Mouse (Mus musculus): Measurements from ENCODE around the gene Card10.
A peak's percentile ranks its signal among the peaks of the same experiment; 100 is the strongest.

Card10 gene

DNA sequence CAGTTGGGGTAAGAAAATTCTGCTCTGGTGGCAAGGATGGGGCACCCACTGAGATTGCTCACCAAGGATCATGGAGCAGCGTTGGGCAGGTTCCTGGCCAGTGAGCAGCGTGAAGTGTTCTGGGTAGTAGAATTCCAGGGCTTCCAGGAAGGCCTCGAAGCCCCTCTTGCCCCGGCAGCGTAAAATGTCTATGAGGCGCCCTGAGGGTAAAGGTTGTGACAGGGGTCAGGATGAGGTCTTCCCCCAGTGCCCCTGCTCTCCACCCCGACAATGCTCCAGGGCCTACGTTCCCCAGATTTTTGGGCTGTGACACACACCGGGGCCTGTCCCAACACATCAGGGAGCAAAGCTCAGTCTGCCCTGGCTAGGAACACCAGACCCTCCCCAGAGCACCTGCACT is 1.3 kb downstream of the Card10 start:
- DNase-seq: no peak

DNA sequence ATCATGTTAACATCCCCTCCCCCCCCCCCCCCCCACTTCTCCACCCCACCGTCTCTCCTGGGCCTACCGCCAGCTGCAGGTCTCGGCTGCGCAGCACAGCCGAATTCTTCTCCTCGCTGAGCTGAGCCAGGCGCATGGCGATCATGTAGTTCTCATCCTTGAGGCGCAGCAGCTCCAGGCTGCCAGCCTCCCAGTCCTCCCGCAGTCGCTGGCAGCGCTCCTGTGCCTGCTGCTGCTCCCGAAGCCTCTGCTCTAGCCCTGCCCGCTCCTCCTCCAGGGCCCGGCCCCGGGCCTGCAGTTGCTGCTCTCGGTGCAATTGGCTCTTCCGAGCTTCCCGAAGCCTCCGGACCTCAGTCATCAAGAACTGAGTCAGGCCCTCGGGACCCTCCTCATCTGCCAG is 3.8 kb downstream of the Card10 start:
- DNase-seq: no peak

DNA sequence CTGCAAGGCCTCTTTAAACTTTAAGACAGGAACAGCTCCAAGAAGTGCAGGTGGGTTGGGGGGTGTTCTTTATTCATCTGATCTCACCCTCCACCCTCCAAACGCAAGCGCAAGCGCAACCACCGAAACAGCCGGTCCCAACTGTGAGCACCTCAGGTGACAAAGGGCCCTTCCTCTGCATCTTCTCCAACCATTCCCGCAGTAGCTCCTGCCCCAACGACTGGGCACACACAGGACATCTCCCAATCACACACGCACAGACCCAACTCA is 5.8 kb downstream of the Card10 start:
- peak in 1 of 2 experiments; percentile 51 for DNase-seq

DNA sequence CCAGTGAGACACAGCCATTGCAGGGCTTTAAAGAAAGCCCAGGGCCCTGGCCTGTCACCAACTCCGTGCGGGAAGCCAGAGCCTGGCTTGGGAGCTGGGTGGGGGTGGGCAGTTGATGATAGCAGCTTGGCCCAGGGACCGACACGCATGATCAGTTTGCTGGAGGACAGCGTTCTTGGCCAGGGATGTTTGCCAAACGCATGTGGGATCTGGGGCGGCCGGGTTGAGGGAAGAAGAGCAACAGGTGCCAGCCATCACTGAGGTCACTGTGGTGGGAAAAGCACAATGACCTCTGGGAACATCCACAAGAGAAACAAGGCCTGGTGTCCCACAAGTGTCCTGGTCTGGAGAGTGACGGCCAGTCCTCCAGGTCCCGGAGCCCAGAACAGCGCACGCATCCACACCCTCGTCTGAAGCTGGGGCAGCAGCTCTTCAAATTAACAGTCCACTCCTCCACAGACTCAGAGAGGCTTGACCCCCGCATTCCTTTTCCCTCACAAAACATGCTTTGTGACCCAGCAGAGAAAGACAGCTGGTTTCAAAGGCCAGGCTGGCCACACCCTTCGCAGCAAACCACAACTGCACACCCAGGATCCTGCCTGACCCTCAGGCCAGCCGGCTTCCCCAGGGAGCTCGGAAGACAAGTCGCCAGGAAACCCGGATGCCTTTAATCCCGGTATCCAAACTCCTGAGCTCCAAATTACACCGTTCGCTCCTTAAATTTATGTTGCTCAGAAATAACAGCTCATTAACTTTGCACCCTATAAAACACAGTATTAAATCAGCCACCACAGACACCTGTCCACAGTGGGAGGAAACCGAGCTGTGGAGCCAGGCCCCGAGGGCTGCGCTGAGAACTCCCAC is 6.4 kb downstream of the Card10 start:
- DNase-seq: no peak

DNA sequence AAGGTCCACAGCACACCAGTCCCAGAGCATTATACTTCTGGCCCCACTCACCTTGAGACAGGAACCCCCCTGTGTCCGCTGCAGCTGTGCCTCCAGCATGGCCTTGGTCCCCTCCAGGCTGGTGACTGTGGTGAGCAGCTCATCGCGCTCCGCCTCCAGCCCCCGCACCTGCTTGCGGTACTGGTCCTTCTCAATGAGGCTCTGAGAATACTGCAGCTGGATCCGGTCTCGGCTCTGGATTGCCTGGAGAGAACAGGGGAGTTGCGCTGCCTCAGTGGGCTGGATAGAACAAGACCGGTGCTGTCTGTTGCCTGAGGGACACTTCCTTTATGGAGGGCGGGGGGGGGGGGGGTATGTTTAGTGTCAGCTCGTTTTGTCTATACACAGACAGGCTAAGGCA is 11.9 kb downstream of the Card10 start:
- no peak for DNase-seq

DNA sequence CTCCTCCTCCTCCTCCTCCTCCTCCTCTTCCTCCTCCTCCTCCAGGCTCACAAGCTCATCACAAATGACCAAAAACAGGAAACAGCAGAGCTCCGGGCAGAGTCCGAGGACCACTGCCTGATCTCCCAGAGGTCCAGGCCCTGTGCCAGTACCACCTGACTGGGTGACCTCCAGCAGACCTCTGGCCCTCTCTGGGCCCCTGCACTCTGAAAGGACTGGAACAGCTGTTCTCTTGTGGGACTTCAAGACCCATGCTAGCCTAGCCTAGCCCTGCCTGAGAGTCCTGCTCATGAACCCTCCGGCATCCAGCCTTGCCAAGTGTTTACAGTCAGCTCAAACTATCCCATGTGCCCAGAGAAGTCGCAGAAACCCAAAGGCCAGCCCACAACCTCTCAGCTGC is 12.4 kb downstream of the Card10 start:
- no peak for DNase-seq

DNA sequence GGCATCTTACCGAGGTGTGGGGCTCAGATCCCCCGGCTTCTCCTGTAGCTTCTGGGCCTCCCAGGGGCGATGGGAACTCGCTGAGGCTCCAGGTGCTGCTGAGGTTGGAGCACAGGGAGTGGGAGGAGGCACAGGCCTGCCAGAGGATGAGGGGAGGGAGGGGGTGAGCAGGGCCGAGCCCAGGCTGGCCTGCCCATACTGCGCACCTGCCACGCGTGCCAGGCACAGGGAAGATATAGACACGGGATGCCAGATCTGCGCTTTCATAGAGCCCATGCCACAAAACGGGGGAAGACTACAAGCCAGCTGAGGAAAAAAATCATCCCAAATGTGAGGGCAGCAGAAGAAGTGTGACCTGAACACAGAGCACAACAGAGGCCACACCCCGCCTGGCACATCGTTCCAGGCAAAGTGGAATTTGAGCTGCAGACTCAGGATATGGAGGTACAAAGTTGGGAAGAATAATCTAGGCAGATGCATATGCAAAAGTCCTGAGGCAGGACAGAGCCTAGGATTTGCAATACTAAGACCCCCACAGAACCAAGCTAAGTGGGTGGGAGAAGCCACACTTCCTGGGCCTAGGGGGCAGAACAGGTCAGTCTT is 13.0 kb downstream of the Card10 start:
- no peak for DNase-seq

DNA sequence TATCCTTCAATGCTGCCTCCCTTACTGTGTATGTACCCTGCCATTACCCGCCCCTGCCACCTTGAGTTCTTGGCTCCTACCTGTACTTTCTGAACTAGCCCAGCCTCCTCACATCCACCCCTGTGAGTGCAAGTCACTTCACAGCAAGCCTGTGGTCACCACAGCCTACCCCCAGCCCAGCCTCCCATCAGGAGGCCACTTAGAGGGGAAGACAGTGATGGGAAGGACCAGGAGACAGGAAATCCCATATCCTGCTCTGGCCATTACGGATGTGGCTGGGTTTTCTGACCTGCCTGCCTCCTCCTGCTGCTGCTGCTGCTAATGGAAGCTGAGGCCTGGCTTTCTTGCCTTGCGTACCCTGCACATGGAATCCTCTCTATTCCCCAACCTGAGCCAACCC is 14.8 kb downstream of the Card10 start:
- no peak for DNase-seq

DNA sequence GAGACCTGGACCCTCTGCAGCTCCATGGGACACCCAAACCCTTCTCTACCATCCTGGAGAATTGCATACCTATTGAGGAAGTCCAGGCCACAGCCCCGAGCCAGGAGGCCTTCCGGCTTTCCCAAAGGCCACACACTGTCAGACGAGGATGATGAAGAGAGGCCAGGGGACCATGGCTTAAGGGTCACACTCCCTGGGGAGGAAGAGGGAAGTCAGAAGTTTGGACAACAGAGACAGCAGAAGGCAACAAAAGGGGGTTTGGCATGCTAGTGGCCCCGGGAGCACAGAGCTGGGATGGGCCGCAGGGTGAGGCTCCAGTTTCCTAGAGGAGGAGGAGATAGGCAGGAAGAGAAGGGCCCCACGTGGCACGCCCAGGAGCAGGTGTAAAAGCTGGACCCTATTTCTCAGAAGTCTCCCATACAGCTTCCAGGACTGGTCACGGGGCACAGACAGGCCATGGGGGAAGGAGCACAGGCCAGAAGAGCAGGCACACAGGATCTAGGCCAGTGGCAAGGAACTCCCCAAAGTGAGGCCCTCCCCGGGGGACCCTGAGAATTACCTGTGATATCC is 15.5 kb downstream of the Card10 start:
- DNase-seq: no peak

DNA sequence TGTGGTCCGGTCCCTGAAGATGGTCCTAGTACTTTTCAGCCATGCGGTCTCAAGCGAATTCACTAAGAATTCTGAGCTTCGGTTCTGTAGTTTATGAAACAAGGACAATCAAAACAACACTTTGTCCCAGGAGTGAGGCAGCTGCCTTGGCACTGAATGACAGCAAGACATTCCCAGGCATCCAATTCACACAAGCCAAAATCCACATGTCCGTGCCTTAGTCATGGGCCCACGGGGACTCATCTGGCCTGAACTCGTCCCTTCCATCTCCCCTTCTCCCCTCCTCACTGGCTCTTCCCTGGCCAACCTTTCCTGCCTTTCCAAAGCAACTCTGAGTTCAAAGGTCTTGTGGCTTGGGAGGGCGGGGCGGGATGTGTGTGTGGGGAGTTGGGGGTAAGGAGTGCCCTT is 16.4 kb downstream of the Card10 start:
- DNase-seq: no peak

DNA sequence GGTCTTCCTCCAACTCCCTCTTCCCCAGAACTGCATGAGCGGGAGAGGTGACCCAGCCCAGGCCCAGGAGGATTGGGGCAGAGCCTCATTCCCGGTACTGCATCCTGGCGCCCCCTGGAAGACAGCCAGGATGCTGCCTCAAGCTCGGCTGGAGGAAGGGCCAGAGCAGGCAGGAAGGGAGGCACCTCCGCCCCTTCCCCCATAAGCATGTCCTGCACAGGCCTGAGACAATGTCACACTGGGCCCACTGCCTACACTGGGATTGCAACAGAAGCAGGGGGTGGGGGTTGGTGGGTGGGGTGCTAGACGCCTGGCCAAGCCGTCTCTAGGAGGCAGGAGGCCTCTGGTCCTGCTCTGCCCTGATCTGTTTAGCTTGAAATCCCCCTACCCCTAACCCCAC is 16.9 kb downstream of the Card10 start:
- DNase-seq: no peak

DNA sequence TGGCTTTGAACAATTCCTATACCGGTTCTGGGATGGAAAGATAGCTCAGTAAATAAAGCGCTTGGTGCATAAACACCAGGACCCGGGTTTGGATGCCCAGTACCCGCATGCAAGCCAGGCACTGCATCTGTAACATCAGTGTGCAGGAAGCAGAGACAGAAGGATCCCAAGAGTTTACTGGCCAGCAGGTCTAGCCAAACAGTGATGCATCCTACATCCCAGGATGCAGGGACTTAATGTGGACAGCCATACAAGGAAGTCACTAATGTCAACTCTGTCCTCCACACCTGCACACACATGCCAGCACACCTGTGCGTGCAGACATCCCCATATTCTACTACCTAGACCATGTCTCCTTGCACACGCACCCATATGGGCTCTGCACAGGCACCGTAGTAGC is 17.6 kb downstream of the Card10 start:
- DNase-seq: no peak

DNA sequence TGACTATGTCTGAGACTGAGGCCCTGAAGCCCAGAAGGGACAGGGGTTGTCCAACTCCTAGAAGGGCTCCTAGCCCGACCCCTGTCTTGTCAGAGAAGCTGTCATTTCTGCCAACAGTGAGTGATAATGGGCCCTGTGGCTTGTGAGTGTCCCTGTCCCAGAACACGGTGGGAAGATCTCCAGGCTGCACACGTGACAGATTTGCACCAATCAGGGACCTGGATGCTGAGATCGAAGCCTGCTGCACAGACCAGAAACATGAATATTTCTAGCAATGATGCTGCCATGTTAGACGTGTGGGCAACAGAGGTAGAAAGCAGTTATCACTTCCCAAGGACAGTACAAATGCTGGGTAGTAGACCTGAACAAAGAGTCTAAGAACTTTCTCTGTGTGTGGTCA is 18.3 kb downstream of the Card10 start:
- DNase-seq: no peak

DNA sequence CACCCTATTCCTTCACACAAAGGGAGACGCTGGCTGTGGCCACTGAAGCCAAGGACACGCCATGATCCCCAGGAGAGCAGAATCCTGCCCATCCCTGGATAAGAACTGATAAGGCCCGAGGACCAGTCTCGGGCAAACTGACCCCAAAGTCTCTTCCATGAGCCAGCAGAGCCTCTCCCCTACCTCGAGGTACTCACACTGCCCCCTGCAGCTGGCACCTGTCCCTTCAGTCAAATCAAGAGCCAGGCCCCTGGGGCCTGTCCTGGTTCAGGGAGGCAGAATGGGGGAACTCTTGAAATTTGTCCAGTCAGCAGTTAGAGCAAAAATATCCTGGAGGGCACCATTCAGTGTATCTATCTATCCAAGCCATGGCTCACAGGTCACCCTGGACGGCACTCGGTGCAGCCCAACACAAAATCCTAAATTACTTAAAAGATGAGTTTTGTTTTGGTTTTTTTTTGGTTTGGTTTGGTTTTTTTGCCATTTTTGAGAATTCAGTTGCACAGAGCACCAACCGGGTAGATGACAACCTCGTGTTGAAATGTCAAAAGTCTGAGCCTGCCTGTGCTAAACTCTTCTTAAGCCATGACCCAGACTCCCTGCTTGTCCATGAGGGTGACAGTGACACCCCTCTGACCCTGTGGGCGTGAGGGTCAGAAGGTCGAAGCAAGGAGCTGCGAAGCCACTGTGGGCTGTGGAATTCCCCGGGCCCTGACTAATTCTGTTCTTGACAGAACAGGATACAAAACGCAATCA is 20.3 kb downstream of the Card10 start:
- DNase-seq: no peak

DNA sequence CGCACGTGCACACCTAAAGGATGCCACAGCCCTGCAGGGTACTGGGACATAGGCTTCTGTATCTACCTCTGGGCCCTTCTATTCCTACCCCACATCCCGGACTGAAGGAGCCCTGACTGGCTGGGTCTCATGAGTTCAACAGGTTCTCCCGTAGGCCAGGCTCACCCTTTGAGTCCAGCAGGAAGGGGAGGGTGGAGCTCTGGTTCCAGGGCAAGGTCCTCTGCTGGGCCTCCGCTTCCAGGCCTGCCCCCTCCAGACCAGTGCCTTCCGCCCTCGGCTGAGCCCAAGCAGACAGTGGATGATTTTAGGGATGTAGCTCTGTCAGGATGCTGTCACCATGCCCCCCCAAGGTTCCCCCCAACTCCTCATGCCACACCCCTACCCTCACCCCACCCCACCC is 21.9 kb downstream of the Card10 start:
- no peak for DNase-seq

DNA sequence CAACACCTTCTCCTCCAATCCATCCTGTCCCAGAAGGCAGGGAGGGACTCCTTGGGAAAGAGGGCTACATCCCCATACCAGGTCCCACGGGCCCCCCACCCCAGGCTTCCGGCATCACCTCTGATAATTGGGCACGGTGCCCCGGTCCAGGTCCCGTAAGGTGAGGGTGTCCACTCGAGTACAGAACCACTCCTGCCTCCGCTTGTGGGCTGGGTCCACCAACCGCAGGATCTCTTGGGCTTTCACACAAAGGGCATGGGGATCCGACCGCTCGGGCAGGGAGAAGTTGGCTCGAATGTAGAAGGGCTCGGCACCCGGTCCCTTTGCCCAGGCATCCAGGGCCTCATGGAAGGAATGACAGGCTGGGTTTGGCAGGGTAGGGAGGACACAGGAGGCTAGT is 22.5 kb downstream of the Card10 start:
- DNase-seq: no peak

DNA sequence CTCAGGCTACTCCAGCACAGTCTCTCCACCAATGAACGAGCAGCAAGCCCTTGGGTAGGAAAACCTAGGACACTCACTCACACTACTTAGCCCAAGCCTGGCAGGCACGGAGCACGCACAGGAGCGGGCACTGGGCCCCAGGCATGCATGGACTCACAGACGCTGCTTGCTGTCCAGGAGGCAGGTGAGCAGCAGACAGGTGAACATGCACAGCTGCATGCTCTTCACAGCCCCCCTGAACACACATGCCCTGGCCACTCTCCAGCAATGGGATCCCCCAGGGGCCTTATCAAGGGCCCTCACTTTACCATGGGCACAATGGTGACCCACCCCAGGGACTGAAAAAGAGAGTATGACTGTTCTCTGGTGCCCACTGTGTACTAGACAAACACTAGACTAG is 23.2 kb downstream of the Card10 start:
- no peak for DNase-seq

DNA sequence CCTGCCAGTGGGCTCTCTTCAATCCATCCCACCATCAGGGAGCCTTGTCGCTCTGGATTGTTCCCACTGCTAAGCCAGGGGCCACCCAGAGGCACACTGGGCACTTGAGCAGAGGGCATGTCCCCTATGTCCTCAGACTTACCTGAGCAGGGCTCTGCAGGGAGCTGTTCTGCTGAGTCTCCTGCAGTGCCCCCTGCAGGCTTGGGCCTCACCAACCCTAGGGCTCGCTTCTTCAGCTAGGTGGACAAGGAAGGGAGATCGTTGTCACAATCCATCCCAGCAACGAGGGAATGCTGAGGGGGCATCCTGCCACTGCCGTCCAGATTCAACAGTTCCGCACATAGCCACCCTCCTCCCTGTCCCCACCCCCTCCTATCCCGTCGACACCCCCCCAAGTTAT is 23.6 kb downstream of the Card10 start:
- DNase-seq: peak; percentile 29 to 45

DNA sequence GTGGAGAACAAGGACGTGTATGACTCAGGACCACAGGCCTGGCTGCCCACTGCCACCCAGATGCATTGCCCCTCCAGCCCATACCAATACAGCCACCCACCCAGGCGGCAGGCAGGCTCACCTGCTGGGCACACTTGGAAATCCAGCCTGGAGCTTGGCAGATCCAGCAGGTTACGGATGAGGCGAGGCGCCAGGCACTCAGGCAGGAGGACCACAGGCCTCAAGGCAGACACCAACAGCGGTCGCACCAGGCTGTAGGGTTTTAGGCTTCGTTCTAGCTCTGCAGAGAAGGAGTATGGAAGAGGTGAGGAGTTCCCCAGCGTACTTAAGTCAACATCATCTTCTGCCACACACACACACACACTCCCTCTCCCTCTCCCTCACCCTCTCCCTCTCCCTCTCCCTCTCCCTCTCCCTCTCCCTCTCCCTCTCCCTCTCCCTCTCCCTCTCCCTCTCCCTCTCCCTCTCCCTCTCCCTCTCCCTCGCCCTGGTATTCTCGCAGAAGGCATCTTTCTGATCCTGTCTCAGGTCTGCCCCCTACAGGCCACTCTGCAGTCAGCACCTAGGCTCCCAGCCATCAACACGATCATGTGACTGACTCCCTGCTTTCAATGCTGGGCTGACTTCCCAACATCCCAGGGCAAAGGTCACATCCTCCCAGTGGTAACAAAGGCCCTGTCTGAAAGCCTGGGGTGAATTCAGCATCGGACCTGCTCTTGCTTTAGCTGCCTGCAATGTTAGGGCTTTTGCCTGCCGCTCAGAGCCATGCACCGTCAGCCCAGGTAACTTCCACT is 24.6 kb downstream of the Card10 start:
- peak; percentile 77 for DNase-seq

DNA sequence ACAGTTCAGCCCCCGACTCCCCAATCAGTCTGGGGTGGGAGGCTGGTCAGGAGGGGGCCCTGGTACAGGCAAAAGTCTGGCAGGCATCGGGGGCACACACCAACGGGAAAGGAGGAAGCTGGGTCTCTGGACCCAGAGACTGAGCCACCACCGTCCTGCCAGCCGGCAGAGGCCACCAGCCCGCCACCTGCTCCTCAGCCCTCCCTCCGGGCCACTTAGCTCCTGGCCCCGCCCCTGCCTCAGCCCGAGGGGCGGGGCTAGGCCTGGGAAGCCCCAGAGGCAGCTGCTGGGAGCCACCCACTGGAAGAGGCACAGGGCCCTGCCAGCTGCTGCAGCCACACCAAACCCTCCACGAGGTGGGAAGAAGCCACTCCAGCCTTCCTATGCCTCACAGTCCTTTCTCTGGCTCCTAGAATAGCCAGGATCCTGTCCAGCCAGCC is 29.5 kb downstream of the Card10 start, which contains the start of gene Mfng:
Gene Mfng (minus strand): TSS at position 186 of the 440 bp plus-strand sequence.
- peak; percentile 88 to 94 for DNase-seq

DNA sequence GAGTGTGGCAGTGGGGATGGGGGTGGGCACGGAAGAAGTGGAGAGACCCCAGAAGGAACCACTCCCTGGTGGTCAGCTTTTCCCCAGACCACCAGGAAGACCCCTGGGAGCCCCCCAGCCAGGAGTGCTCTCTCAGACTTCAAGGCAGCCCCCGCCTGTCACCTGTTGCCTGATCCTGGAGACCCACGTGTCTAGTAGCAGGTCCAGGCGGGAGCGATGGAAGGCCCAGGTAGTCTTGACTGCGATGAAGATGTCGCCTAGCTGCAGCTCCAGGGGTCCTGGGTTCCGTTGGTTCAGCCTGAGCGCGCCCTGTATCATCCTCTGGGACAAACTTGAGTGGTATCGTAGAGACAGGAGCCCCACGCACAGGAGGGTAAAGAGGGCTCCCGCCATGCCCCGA is 30.0 kb downstream of the Card10 start:
- DNase-seq: no peak

DNA sequence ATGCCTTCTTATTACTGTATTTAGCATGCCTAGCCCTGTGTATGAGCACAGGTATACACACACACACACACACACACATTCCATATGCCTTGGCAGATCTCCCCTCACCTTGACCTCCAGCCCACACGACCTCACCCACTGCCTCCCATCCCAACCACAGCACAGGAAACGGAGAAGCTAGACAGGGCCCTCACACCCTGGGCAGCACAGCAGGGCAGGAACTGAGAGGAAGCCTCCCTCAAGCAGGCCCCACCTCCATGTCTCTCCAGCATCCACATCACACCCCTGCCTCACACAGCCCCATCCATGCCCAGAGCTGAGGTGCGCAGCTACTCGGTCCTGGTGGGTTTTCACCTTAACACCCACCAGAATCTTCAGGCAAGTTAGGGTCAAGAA is 30.5 kb downstream of the Card10 start:
- peak; percentile 69 to 81 for DNase-seq

All from thymus, postnatal 36 days (tissue).